Mouse (Mus musculus): ENCODE data around the gene Ciita. TPM values are rescaled to one million over a fixed set of nuclear protein-coding genes. Genes with fewer than 3 reads are reported as not detected.

Gene Ciita
- total RNA-seq (2012; rRNA removed) = 0.05 and 0.22 TPM in 2 replicates

DNA sequence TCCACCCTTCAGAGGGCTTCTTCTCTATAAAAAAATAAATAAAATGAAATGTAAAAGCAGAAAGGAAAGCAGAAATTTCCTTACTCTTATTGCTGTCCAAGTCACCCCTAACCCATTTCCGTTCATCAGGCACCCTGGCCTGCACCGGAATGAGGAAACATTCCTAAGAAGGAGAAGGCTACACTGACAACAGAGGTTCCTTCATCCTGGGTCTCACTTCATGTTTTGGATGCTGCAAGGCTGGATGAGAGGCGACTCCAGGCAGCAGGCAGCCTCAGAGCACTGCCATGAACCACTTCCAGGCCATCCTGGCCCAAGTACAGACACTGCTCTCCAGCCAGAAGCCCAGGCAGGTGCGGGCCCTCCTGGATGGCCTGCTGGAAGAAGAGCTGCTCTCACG, at the start of gene Ciita:
Gene Ciita (plus strand): TSS at position 203 of the 400 bp plus-strand sequence.
- H3K36me3 ChIP-seq (ENCODE audit: control insufficient read depth, insufficient read depth, low read length, poor library complexity, severe bottlenecking) = no peaks in the 10 kb centered on the region
- in situ Hi-C loops (cut with MboI; ENCODE audit: low sequenced_read_pairs in 2 of 2, unreplicated experiment in 2 of 2) = no loop called here
- H3K4me3 ChIP-seq (ENCODE audit: insufficient read depth in 1 of 2, low read depth in 1 of 2, low read length in 2 of 2, poor library complexity in 1 of 2, severe bottlenecking in 1 of 2) = no peak within 1 kb of the TSS
- H3K9me3 ChIP-seq (ENCODE audit: control insufficient read depth, insufficient read depth, low read depth, low read length) = no peaks in the 10 kb centered on the region
- TF ChIP-seq CHD2 (IDR thresholded peaks at IDR 0.05; ENCODE audit: low read depth, low read length) (no peak), MAFK (IDR thresholded peaks at IDR 0.05; ENCODE audit: insufficient read depth, low read depth, low read length) (no peak), ZC3H11A (IDR thresholded peaks at IDR 0.05; ENCODE audit: borderline replicate concordance, low read depth, low read length) (no peak), ZNF384 (IDR thresholded peaks at IDR 0.05; ENCODE audit: low read depth, low read length) (no peak), HCFC1 (IDR thresholded peaks at IDR 0.05; ENCODE audit: borderline replicate concordance, insufficient read depth, low read length) (no peak)
- no peaks in the 10 kb centered on the region for H3K4me1 ChIP-seq (ENCODE audit: control insufficient read depth in 2 of 2, insufficient read depth in 2 of 2, low read length in 2 of 2, poor library complexity in 1 of 2)
- DNase-seq (ENCODE audit: low read depth, low spot score) = no peak
- no peak within 1 kb of the TSS for H3K9ac ChIP-seq (ENCODE audit: insufficient read depth, low read depth, low read length, poor library complexity, severe bottlenecking)
- H3K27ac ChIP-seq (ENCODE audit: insufficient read depth, low read depth, low read length, poor library complexity, severe bottlenecking) = no peak within 1 kb of the TSS; the same call in 1 of the 2 replicates

DNA sequence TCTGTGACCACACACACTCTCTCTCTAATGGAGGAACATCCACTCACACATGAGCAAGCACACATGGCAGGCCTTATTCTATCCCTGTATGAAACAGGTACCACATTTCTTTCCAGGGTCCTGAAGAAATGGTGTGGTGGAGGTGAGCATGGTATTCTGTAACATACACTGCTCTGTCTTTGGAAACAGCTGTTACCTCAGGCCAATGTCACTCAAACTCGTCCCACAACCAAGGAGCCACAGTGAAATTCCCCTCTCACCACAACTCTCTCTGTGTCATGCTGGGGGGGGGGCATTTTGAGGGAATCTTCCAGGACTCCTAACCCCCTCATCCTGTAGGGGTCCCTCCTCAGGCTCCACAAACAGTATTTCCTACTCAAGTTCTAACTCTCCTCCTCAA, 47.9 kb upstream of the Ciita start:
- in situ Hi-C loops (cut with MboI; ENCODE audit: low sequenced_read_pairs in 2 of 2, unreplicated experiment in 2 of 2) = no loop called here
- TF ChIP-seq ZC3H11A (IDR thresholded peaks at IDR 0.05; ENCODE audit: borderline replicate concordance, low read depth, low read length) (no peak), ZNF384 (IDR thresholded peaks at IDR 0.05; ENCODE audit: low read depth, low read length) (no peak), CHD2 (IDR thresholded peaks at IDR 0.05; ENCODE audit: low read depth, low read length) (no peak), MAFK (IDR thresholded peaks at IDR 0.05; ENCODE audit: insufficient read depth, low read depth, low read length) (no peak), HCFC1 (IDR thresholded peaks at IDR 0.05; ENCODE audit: borderline replicate concordance, insufficient read depth, low read length) (no peak)
- DNase-seq (ENCODE audit: low read depth, low spot score) = no peak
- Histone ChIP-seq H3K9me3 (ENCODE audit: control insufficient read depth, insufficient read depth, low read depth, low read length) (no peaks in the 10 kb centered on the region), H3K9ac (ENCODE audit: insufficient read depth, low read depth, low read length, poor library complexity, severe bottlenecking) (no peak overlapping the region), H3K4me3 (ENCODE audit: insufficient read depth in 1 of 2, low read depth in 1 of 2, low read length in 2 of 2, poor library complexity in 1 of 2, severe bottlenecking in 1 of 2) (no peak overlapping the region), H3K27ac (ENCODE audit: insufficient read depth, low read depth, low read length, poor library complexity, severe bottlenecking) (no peak overlapping the region), H3K36me3 (ENCODE audit: control insufficient read depth, insufficient read depth, low read length, poor library complexity, severe bottlenecking) (no peaks in the 10 kb centered on the region), H3K4me1 (ENCODE audit: control insufficient read depth in 2 of 2, insufficient read depth in 2 of 2, low read length in 2 of 2, poor library complexity in 1 of 2) (no peaks in the 10 kb centered on the region)

GRCm38 (mm10) chr16:10432387-10432786, 47.5 kb upstream of the Ciita start:
- Histone ChIP-seq H3K36me3 (ENCODE audit: control insufficient read depth, insufficient read depth, low read length, poor library complexity, severe bottlenecking) (no peaks in the 10 kb centered on the region), H3K27ac (ENCODE audit: insufficient read depth, low read depth, low read length, poor library complexity, severe bottlenecking) (no peak overlapping the region), H3K9me3 (ENCODE audit: control insufficient read depth, insufficient read depth, low read depth, low read length) (no peaks in the 10 kb centered on the region), H3K4me1 (ENCODE audit: control insufficient read depth in 2 of 2, insufficient read depth in 2 of 2, low read length in 2 of 2, poor library complexity in 1 of 2) (no peaks in the 10 kb centered on the region), H3K9ac (ENCODE audit: insufficient read depth, low read depth, low read length, poor library complexity, severe bottlenecking) (no peak overlapping the region), H3K4me3 (ENCODE audit: insufficient read depth in 1 of 2, low read depth in 1 of 2, low read length in 2 of 2, poor library complexity in 1 of 2, severe bottlenecking in 1 of 2) (no peak overlapping the region)
- in situ Hi-C loops (cut with MboI; ENCODE audit: low sequenced_read_pairs in 2 of 2, unreplicated experiment in 2 of 2) = no loop called here
- no peak for TF ChIP-seq ZC3H11A (IDR thresholded peaks at IDR 0.05; ENCODE audit: borderline replicate concordance, low read depth, low read length)
- TF ChIP-seq MAFK (IDR thresholded peaks at IDR 0.05; ENCODE audit: insufficient read depth, low read depth, low read length) = no peak
- TF ChIP-seq HCFC1 (IDR thresholded peaks at IDR 0.05; ENCODE audit: borderline replicate concordance, insufficient read depth, low read length) = no peak
- no peak for TF ChIP-seq ZNF384 (IDR thresholded peaks at IDR 0.05; ENCODE audit: low read depth, low read length)
- TF ChIP-seq CHD2 (IDR thresholded peaks at IDR 0.05; ENCODE audit: low read depth, low read length) = no peak
- DNase-seq (ENCODE audit: low read depth, low spot score) = no peak

- Histone ChIP-seq H3K9me3 (ENCODE audit: control insufficient read depth, insufficient read depth, low read depth, low read length) (no peaks in the 10 kb centered on the region), H3K36me3 (ENCODE audit: control insufficient read depth, insufficient read depth, low read length, poor library complexity, severe bottlenecking) (no peaks in the 10 kb centered on the region), H3K4me1 (ENCODE audit: control insufficient read depth in 2 of 2, insufficient read depth in 2 of 2, low read length in 2 of 2, poor library complexity in 1 of 2) (no peaks in the 10 kb centered on the region), H3K4me3 (ENCODE audit: insufficient read depth in 1 of 2, low read depth in 1 of 2, low read length in 2 of 2, poor library complexity in 1 of 2, severe bottlenecking in 1 of 2) (no peak overlapping the region), H3K27ac (ENCODE audit: insufficient read depth, low read depth, low read length, poor library complexity, severe bottlenecking) (no peak overlapping the region), H3K9ac (ENCODE audit: insufficient read depth, low read depth, low read length, poor library complexity, severe bottlenecking) (no peak overlapping the region)
- no peak for TF ChIP-seq ZC3H11A (IDR thresholded peaks at IDR 0.05; ENCODE audit: borderline replicate concordance, low read depth, low read length)
- TF ChIP-seq MAFK (IDR thresholded peaks at IDR 0.05; ENCODE audit: insufficient read depth, low read depth, low read length) = no peak
- no peak for TF ChIP-seq ZNF384 (IDR thresholded peaks at IDR 0.05; ENCODE audit: low read depth, low read length)
- TF ChIP-seq HCFC1 (IDR thresholded peaks at IDR 0.05; ENCODE audit: borderline replicate concordance, insufficient read depth, low read length) = no peak
- no peak for TF ChIP-seq CHD2 (IDR thresholded peaks at IDR 0.05; ENCODE audit: low read depth, low read length)
- no peak for DNase-seq (ENCODE audit: low read depth, low spot score)
- in situ Hi-C loops (cut with MboI; ENCODE audit: low sequenced_read_pairs in 2 of 2, unreplicated experiment in 2 of 2) = no loop called here
Observed at GRCm38 (mm10) chr16:10433344-10433743, 46.5 kb upstream of the Ciita start.

GRCm38 (mm10) chr16:10436166-10436565, 43.7 kb upstream of the Ciita start:
- Histone ChIP-seq H3K9me3 (ENCODE audit: control insufficient read depth, insufficient read depth, low read depth, low read length) (no peaks in the 10 kb centered on the region), H3K9ac (ENCODE audit: insufficient read depth, low read depth, low read length, poor library complexity, severe bottlenecking) (no peak overlapping the region), H3K36me3 (ENCODE audit: control insufficient read depth, insufficient read depth, low read length, poor library complexity, severe bottlenecking) (no peaks in the 10 kb centered on the region), H3K4me3 (ENCODE audit: insufficient read depth in 1 of 2, low read depth in 1 of 2, low read length in 2 of 2, poor library complexity in 1 of 2, severe bottlenecking in 1 of 2) (no peak overlapping the region), H3K4me1 (ENCODE audit: control insufficient read depth in 2 of 2, insufficient read depth in 2 of 2, low read length in 2 of 2, poor library complexity in 1 of 2) (no peaks in the 10 kb centered on the region), H3K27ac (ENCODE audit: insufficient read depth, low read depth, low read length, poor library complexity, severe bottlenecking) (no peak overlapping the region)
- no peak for TF ChIP-seq HCFC1 (IDR thresholded peaks at IDR 0.05; ENCODE audit: borderline replicate concordance, insufficient read depth, low read length)
- no peak for TF ChIP-seq ZC3H11A (IDR thresholded peaks at IDR 0.05; ENCODE audit: borderline replicate concordance, low read depth, low read length)
- TF ChIP-seq ZNF384 (IDR thresholded peaks at IDR 0.05; ENCODE audit: low read depth, low read length) = no peak
- TF ChIP-seq MAFK (IDR thresholded peaks at IDR 0.05; ENCODE audit: insufficient read depth, low read depth, low read length) = no peak
- TF ChIP-seq CHD2 (IDR thresholded peaks at IDR 0.05; ENCODE audit: low read depth, low read length) = no peak
- DNase-seq (ENCODE audit: low read depth, low spot score) = no peak
- in situ Hi-C loops (cut with MboI; ENCODE audit: low sequenced_read_pairs in 2 of 2, unreplicated experiment in 2 of 2) = no loop called here
